Mouse (Mus musculus): ENCODE measurements around the gene Il1rapl1.

Il1rapl1 gene

GRCm38 (mm10) chrX:88115609-88116073 lies at the start of gene Il1rapl1:
Gene Il1rapl1 (minus strand): TSS chrX:88115645.
- no peak for DNase-seq (ENCODE audit: low spot score)

GRCm38 (mm10) chrX:88158037-88158436 lies 42.6 kb upstream of the Il1rapl1 start:
- no peak for DNase-seq (ENCODE audit: low spot score)

- DNase-seq (ENCODE audit: low spot score): no peak
Measured at GRCm38 (mm10) chrX:88125612-88126011, 10.2 kb upstream of the Il1rapl1 start.

GRCm38 (mm10) chrX:88120070-88120469 lies 4.6 kb upstream of the Il1rapl1 start:
- DNase-seq (ENCODE audit: low spot score): no peak

GRCm38 (mm10) chrX:88117858-88118257 lies 2.4 kb upstream of the Il1rapl1 start:
- no peak for DNase-seq (ENCODE audit: low spot score)

GRCm38 (mm10) chrX:88116326-88116725 lies 881 bp upstream of the Il1rapl1 start:
- DNase-seq (ENCODE audit: low spot score): no peak

GRCm38 (mm10) chrX:88113561-88113960 lies 1.9 kb downstream of the Il1rapl1 start:
- DNase-seq (ENCODE audit: low spot score): no peak

GRCm38 (mm10) chrX:88112254-88112653 lies 3.2 kb downstream of the Il1rapl1 start:
- no peak for DNase-seq (ENCODE audit: low spot score)

- DNase-seq (ENCODE audit: low spot score): no peak
Measured at GRCm38 (mm10) chrX:88109733-88110132, 5.7 kb downstream of the Il1rapl1 start.

- DNase-seq (ENCODE audit: low spot score): no peak
Measured at GRCm38 (mm10) chrX:88093936-88094569, 21.4 kb downstream of the Il1rapl1 start.

- DNase-seq (ENCODE audit: low spot score): no peak
Measured at GRCm38 (mm10) chrX:88089873-88090272, 25.6 kb downstream of the Il1rapl1 start.

- no peak for DNase-seq (ENCODE audit: low spot score)
Measured at GRCm38 (mm10) chrX:88072741-88073419, 42.6 kb downstream of the Il1rapl1 start.

GRCm38 (mm10) chrX:88070368-88070767 lies 45.1 kb downstream of the Il1rapl1 start:
- no peak for DNase-seq (ENCODE audit: low spot score)

- no peak for DNase-seq (ENCODE audit: low spot score)
Measured at GRCm38 (mm10) chrX:88043556-88043955, 71.9 kb downstream of the Il1rapl1 start.

GRCm38 (mm10) chrX:88038984-88039383 lies 76.5 kb downstream of the Il1rapl1 start:
- no peak for DNase-seq (ENCODE audit: low spot score)

GRCm38 (mm10) chrX:87897172-87897571 lies 218.3 kb downstream of the Il1rapl1 start:
- DNase-seq (ENCODE audit: low spot score): no peak

GRCm38 (mm10) chrX:87891916-87892315 lies 223.5 kb downstream of the Il1rapl1 start:
- no peak for DNase-seq (ENCODE audit: low spot score)

GRCm38 (mm10) chrX:87854107-87854506 lies 261.3 kb downstream of the Il1rapl1 start:
- DNase-seq (ENCODE audit: low spot score): no peak

- no peak for DNase-seq (ENCODE audit: low spot score)
Measured at GRCm38 (mm10) chrX:87813884-87814283, 301.6 kb downstream of the Il1rapl1 start.

- no peak for DNase-seq (ENCODE audit: low spot score)
Measured at GRCm38 (mm10) chrX:87807717-87808116, 307.7 kb downstream of the Il1rapl1 start.

GRCm38 (mm10) chrX:87793011-87793410 lies 322.4 kb downstream of the Il1rapl1 start:
- DNase-seq (ENCODE audit: low spot score): no peak

- no peak for DNase-seq (ENCODE audit: low spot score)
Measured at GRCm38 (mm10) chrX:87710589-87710988, 404.9 kb downstream of the Il1rapl1 start.

GRCm38 (mm10) chrX:87663856-87664255 lies 451.6 kb downstream of the Il1rapl1 start:
- no peak for DNase-seq (ENCODE audit: low spot score)

GRCm38 (mm10) chrX:87655644-87656043 lies 459.8 kb downstream of the Il1rapl1 start:
- DNase-seq (ENCODE audit: low spot score): no peak

Measured in yolk sac, embryonic 10.5 days (tissue).